Mouse (Mus musculus) lung, embryonic 16.5 days (tissue): ENCODE data around the gene Srp14. TPM values are rescaled to one million over a fixed set of nuclear protein-coding genes. Genes with fewer than 3 reads are reported as not detected.

Experiments
- ATAC-seq: fragments of 200-750 bp; cut with Nextera tagmentation; 2 replicates; pipeline ENCODE4 v1.8.0; 2017; ENCODE audit warnings: low read depth, mild to moderate bottlenecking, moderate library complexity
- H3K27ac ChIP-seq: fragments of 300-500 bp; sonication (generic); 2 replicates; pipeline ENCODE4 v1.5.1; 2014; ENCODE audit warnings: mild to moderate bottlenecking, control low read depth, low read length
- H3K27me3 ChIP-seq: fragments of 300-500 bp; sonication (generic); 2 replicates; pipeline ENCODE4 v1.6.1; 2014; ENCODE audit warnings: low read depth, low read length, mixed read lengths; ENCODE audit not compliant: control insufficient read depth, insufficient read depth
- H3K36me3 ChIP-seq: fragments of 300-500 bp; sonication (generic); 2 replicates; pipeline ENCODE4 v1.6.1; 2014; ENCODE audit warnings: low read length; ENCODE audit not compliant: control insufficient read depth, insufficient read depth
- H3K4me1 ChIP-seq: fragments of 300-500 bp; sonication (generic); replicated peaks from 2 replicates; pipeline ENCODE4 v1.6.1; 2014; ENCODE audit warnings: low read length, mixed read lengths; ENCODE audit not compliant: control insufficient read depth, insufficient read depth
- H3K4me2 ChIP-seq: fragments of 300-500 bp; sonication (generic); 2 replicates; pipeline ENCODE4 v1.6.1; 2014; ENCODE audit warnings: low read depth, low read length, control low read depth
- H3K4me3 ChIP-seq: fragments of 300-500 bp; sonication (generic); 2 replicates; pipeline ENCODE4 v1.5.1; 2014; ENCODE audit warnings: mild to moderate bottlenecking, low read length, control low read depth
- H3K9ac ChIP-seq: fragments of 300-500 bp; sonication (generic); 2 replicates; pipeline ENCODE4 v1.6.1; 2014; ENCODE audit warnings: low read length, control low read depth
- H3K9me3 ChIP-seq: fragments of 300-500 bp; sonication (generic); 2 replicates; pipeline ENCODE4 v1.6.1; 2016; ENCODE audit warnings: low read length; ENCODE audit not compliant: control insufficient read depth
- WGBS: fragments of 180-500 bp; shearing (Covaris S2); extraction: QIAGEN DNeasy Blood & Tissue Kit; methylation state at CpG from one replicate; pipeline ENCODE4 v1.1.7; 2014; 5-methylcytosine and 5-hydroxymethylcytosine counted together
- polyA plus RNA-seq: library from polyadenylated mRNA; unstranded; fragments of >200 nt; fragmentation: Nextera tagmentation; extraction: Ambion mirVana; gene quantifications from 2 replicates; pipeline ENCODE4 v1.2.1, GENCODE M21; 2015

Srp14 gene
- polyA plus RNA-seq, 1 experiment from 2014 or later, result 250 TPM

- no peak; the same call in 1 of the 2 replicates for ATAC-seq
- H3K27ac ChIP-seq, result peak overlapping the region; percentile 75
- H3K27me3 ChIP-seq, result no peaks in the 10 kb centered on the region
- H3K36me3 ChIP-seq, result peaks cover 23% of the 10 kb centered on the region
- H3K9ac ChIP-seq, result peak overlapping the region; percentile 88
- peaks cover 9% of the 10 kb centered on the region for H3K4me1 ChIP-seq
- peak overlapping the region; percentile 80 for H3K4me3 ChIP-seq
- 2% methylated on average over 46 of the region's 52 CpGs for WGBS
- peak overlapping the region; percentile 75 for H3K4me2 ChIP-seq
- no peaks in the 10 kb centered on the region for H3K9me3 ChIP-seq
Measured at GRCm38 (mm10) chr2:118478833-118479549, 520 bp downstream of the Srp14 start.

GRCm38 (mm10) chr2:118468354-118468753 is 11.2 kb downstream of the Srp14 start:
- no peak overlapping the region for H3K27ac ChIP-seq
- no peaks in the 10 kb centered on the region for H3K27me3 ChIP-seq
- no peak overlapping the region for H3K4me3 ChIP-seq
- H3K4me1 ChIP-seq, result no peaks in the 10 kb centered on the region
- H3K4me2 ChIP-seq, result no peak overlapping the region
- no peak overlapping the region for H3K9ac ChIP-seq
- H3K9me3 ChIP-seq, result no peaks in the 10 kb centered on the region
- peaks cover 35% of the 10 kb centered on the region for H3K36me3 ChIP-seq
- ATAC-seq, result no peak

GRCm38 (mm10) chr2:118466601-118467000 is 12.9 kb downstream of the Srp14 start:
- no peak overlapping the region for H3K4me2 ChIP-seq
- H3K4me1 ChIP-seq, result peaks cover 5% of the 10 kb centered on the region
- no peaks in the 10 kb centered on the region for H3K27me3 ChIP-seq
- no peaks in the 10 kb centered on the region for H3K9me3 ChIP-seq
- H3K27ac ChIP-seq, result no peak overlapping the region
- H3K4me3 ChIP-seq, result no peak overlapping the region
- WGBS, result 48% methylated on average over 1 of the region's 1 CpGs
- H3K36me3 ChIP-seq, result peaks cover 25% of the 10 kb centered on the region
- ATAC-seq, result no peak
- H3K9ac ChIP-seq, result no peak overlapping the region

GRCm38 (mm10) chr2:118465894-118466293 is 13.6 kb downstream of the Srp14 start:
- Histone ChIP-seq H3K36me3 (peaks cover 18% of the 10 kb centered on the region), H3K9ac (no peak overlapping the region)
- 30% methylated on average over 2 of the region's 2 CpGs for WGBS

GRCm38 (mm10) chr2:118464450-118464849 is 15.1 kb downstream of the Srp14 start:
- WGBS, result 59% methylated on average over 3 of the region's 3 CpGs
- Histone ChIP-seq H3K27ac (no peak overlapping the region), H3K4me1 (peaks cover 17% of the 10 kb centered on the region), H3K9me3 (no peaks in the 10 kb centered on the region), H3K4me2 (no peak overlapping the region), H3K36me3 (peaks cover 11% of the 10 kb centered on the region), H3K27me3 (no peaks in the 10 kb centered on the region), H3K4me3 (no peak overlapping the region), H3K9ac (no peak overlapping the region)
- ATAC-seq, result no peak

More at GRCm38 (mm10) chr2:118465894-118466293, 13.6 kb downstream of the Srp14 start:
- H3K4me2 ChIP-seq, result no peak overlapping the region
- H3K4me1 ChIP-seq, result peaks cover 12% of the 10 kb centered on the region
- H3K9me3 ChIP-seq, result no peaks in the 10 kb centered on the region
- no peak overlapping the region for H3K4me3 ChIP-seq
- ATAC-seq, result no peak
- no peaks in the 10 kb centered on the region for H3K27me3 ChIP-seq
- H3K27ac ChIP-seq, result no peak overlapping the region

- Histone ChIP-seq H3K4me3 (no peak overlapping the region), H3K27me3 (no peaks in the 10 kb centered on the region), H3K4me2 (no peak overlapping the region), H3K36me3 (peaks cover 7% of the 10 kb centered on the region; the same call in 1 of the 2 replicates), H3K9me3 (no peaks in the 10 kb centered on the region), H3K27ac (no peak overlapping the region), H3K4me1 (peaks cover 17% of the 10 kb centered on the region), H3K9ac (no peak overlapping the region)
- WGBS, result 73% methylated on average over 5 of the region's 5 CpGs
- no peak for ATAC-seq
Measured at GRCm38 (mm10) chr2:118463480-118463879, 16.0 kb downstream of the Srp14 start.

GRCm38 (mm10) chr2:118461480-118462165 is 17.9 kb downstream of the Srp14 start:
- Histone ChIP-seq H3K27me3 (no peaks in the 10 kb centered on the region), H3K4me3 (no peak overlapping the region), H3K9ac (no peak overlapping the region), H3K27ac (peak overlapping the region; percentile 74), H3K4me1 (peaks cover 17% of the 10 kb centered on the region), H3K36me3 (peaks cover 10% of the 10 kb centered on the region; the same call in 1 of the 2 replicates), H3K4me2 (no peak overlapping the region), H3K9me3 (no peaks in the 10 kb centered on the region)
- WGBS, result 41% methylated on average over 16 of the region's 16 CpGs
- ATAC-seq, result peak; percentile 91

- no peak overlapping the region for H3K4me3 ChIP-seq
- H3K9ac ChIP-seq, result no peak overlapping the region
- H3K27me3 ChIP-seq, result no peaks in the 10 kb centered on the region
- 92% methylated on average over 13 of the region's 13 CpGs for WGBS
- H3K4me1 ChIP-seq, result peaks cover 17% of the 10 kb centered on the region
- no peaks in the 10 kb centered on the region for H3K9me3 ChIP-seq
- peaks cover 6% of the 10 kb centered on the region; the same call in 1 of the 2 replicates for H3K36me3 ChIP-seq
- H3K4me2 ChIP-seq, result no peak overlapping the region
- H3K27ac ChIP-seq, result no peak overlapping the region
- no peak for ATAC-seq
Measured at GRCm38 (mm10) chr2:118457463-118458261, 21.8 kb downstream of the Srp14 start.

GRCm38 (mm10) chr2:118457029-118457428 is 22.5 kb downstream of the Srp14 start:
- no peak overlapping the region for H3K27ac ChIP-seq
- H3K36me3 ChIP-seq, result peaks cover 6% of the 10 kb centered on the region; the same call in 1 of the 2 replicates
- H3K9ac ChIP-seq, result no peak overlapping the region
- WGBS, result 88% methylated on average over 3 of the region's 3 CpGs
- peaks cover 16% of the 10 kb centered on the region for H3K4me1 ChIP-seq
- H3K9me3 ChIP-seq, result no peaks in the 10 kb centered on the region
- H3K27me3 ChIP-seq, result no peaks in the 10 kb centered on the region
- H3K4me2 ChIP-seq, result no peak overlapping the region
- H3K4me3 ChIP-seq, result no peak overlapping the region
- ATAC-seq, result no peak
